Mouse (Mus musculus): Measurements from ENCODE around the gene Casp8. TPM values are rescaled to one million over a fixed set of nuclear protein-coding genes. Genes with fewer than 3 reads are reported as not detected.
"Not testable (repeated sequence)": the region's sequence is repeated elsewhere in the genome, so short reads cannot be mapped to it uniquely, and the experiment has no call there.

Gene Casp8
- polyA plus RNA-seq, 1 experiment: 0.05 TPM

DNA sequence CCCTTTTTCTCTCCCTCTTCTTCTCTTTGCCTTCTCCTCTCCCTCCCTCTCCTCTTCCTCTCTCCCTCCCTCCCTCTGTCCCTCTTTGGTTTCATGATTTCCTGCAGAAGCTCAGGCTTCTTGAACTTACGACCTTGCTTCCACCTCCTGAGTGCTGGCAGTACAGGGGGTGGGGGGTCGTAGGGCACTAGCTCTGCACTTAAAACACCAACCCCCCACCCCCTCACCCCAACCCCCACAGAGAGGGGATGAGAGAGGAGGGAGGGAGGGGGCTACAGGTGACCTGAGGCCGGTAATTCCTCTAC, 837 bp downstream of the Casp8 start:
- Histone ChIP-seq H3K27me3 (ENCODE audit: control insufficient read depth) (no peaks in the 10 kb centered on the region), H3K36me3 (ENCODE audit: control insufficient read depth) (peaks cover 11% of the 10 kb centered on the region), H3K4me1 (ENCODE audit: control insufficient read depth) (peaks cover 27% of the 10 kb centered on the region), H3K4me3 (replicated peaks) (peak overlapping the region; percentile 85), H3K9me3 (ENCODE audit: control insufficient read depth, low read length) (no peaks in the 10 kb centered on the region)
- TF ChIP-seq TAL1 (IDR thresholded peaks at IDR 0.05; ENCODE audit: low read length) (no peak), GATA1 (IDR thresholded peaks at IDR 0.05; ENCODE audit: low read length) (no peak)

DNA sequence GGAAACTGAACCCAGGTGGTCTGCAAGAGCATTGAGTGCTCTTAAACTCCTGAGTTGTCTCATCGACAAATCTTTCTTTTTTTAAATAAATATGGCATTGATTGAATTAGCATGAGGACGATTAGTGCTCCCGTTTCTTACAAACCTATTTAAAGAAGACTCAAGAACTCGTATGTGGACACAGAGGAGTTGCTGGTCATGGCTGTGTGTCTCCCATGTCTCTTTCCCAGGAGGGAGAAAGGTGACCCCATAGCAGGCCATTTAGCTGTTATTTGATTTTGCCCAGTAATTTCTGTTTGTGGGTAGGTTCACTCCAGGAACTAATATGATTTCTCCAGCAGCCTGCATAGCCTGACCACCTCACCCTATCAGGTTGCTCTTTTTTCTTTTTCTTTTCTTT, 1.7 kb downstream of the Casp8 start:
- H3K4me1 ChIP-seq (ENCODE audit: control insufficient read depth): peaks cover 28% of the 10 kb centered on the region
- peaks cover 11% of the 10 kb centered on the region for H3K36me3 ChIP-seq (ENCODE audit: control insufficient read depth)
- no peaks in the 10 kb centered on the region for H3K9me3 ChIP-seq (ENCODE audit: control insufficient read depth, low read length)
- no peaks in the 10 kb centered on the region for H3K27me3 ChIP-seq (ENCODE audit: control insufficient read depth)
- H3K4me3 ChIP-seq (replicated peaks): no peak overlapping the region
- TF ChIP-seq GATA1 (IDR thresholded peaks at IDR 0.05; ENCODE audit: low read length) (no peak), TAL1 (IDR thresholded peaks at IDR 0.05; ENCODE audit: low read length) (no peak)

DNA sequence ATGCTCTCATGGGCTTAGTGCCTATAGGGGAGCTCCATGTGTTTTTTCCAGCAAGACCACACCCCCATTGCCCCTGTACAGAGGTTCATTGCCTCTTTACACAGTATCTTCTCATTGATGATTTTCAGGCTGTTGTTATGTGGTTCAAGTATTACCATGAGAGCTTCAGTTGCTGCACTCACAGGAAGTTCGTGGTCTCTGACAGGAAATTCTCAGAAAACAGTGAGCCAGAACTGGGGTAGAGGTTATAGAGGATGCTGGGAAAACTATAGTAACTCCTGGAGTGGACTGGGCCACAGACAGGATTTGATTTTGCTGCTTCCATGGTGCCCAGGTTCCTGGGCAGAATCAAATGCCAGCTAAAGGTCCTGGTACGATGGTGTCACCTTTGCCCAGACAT, 2.2 kb downstream of the Casp8 start:
- no peak for TF ChIP-seq GATA1 (IDR thresholded peaks at IDR 0.05; ENCODE audit: low read length)
- TF ChIP-seq TAL1 (IDR thresholded peaks at IDR 0.05; ENCODE audit: low read length): no peak
- Histone ChIP-seq H3K4me3 (replicated peaks) (no peak overlapping the region), H3K36me3 (ENCODE audit: control insufficient read depth) (peaks cover 11% of the 10 kb centered on the region), H3K4me1 (ENCODE audit: control insufficient read depth) (peaks cover 31% of the 10 kb centered on the region), H3K27me3 (ENCODE audit: control insufficient read depth) (no peaks in the 10 kb centered on the region), H3K9me3 (ENCODE audit: control insufficient read depth, low read length) (no peaks in the 10 kb centered on the region)

DNA sequence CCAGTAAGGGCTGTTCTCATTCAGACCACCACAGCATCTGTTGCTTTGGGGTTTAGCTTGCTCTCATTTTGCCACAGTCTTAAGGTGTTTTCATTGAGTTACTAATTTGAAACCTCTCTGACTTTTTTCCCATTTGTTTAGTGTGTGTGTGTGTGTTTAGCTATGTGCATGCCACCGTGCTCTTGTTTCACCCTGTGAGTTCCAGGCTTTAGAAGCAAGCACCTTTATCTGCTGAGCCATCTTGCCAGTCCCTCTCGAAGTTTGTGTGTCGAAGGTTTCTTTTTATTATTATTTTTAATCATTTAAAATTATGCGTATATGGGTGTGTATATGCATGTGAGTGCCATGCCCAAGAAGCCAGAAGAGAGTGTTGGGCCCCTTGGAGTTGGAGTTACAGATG, 3.7 kb downstream of the Casp8 start:
- Histone ChIP-seq H3K27me3 (ENCODE audit: control insufficient read depth) (no peaks in the 10 kb centered on the region), H3K4me1 (ENCODE audit: control insufficient read depth) (peaks cover 33% of the 10 kb centered on the region), H3K36me3 (ENCODE audit: control insufficient read depth) (peaks cover 11% of the 10 kb centered on the region), H3K9me3 (ENCODE audit: control insufficient read depth, low read length) (no peaks in the 10 kb centered on the region), H3K4me3 (replicated peaks) (no peak overlapping the region)
- TF ChIP-seq TAL1 (IDR thresholded peaks at IDR 0.05; ENCODE audit: low read length): no peak
- no peak for TF ChIP-seq GATA1 (IDR thresholded peaks at IDR 0.05; ENCODE audit: low read length)

DNA sequence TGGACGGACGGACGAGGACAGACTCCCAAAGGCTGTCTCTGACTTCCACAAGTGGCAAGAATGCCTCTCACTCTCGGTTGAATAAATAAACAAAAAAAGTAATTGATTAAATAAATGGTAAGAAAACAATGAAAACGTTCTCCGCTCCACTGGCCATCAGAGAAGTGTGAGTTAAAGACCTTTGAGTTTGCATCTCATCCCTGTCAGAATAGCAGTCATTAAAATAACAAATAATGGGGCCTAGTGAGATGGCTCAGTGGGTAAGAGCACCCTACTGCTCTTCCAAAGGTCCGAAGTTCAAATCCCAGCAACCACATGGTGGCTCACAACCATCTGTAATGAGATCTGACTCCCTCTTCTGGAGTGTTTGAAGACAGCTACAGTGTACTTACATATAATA, 5.5 kb downstream of the Casp8 start:
- H3K4me3 ChIP-seq (replicated peaks); H3K27me3 ChIP-seq (ENCODE audit: control insufficient read depth); H3K9me3 ChIP-seq (ENCODE audit: control insufficient read depth, low read length): not testable (repeated sequence)
- peaks cover 12% of the 10 kb centered on the region for H3K36me3 ChIP-seq (ENCODE audit: control insufficient read depth)
- H3K4me1 ChIP-seq (ENCODE audit: control insufficient read depth): peaks cover 20% of the 10 kb centered on the region

DNA sequence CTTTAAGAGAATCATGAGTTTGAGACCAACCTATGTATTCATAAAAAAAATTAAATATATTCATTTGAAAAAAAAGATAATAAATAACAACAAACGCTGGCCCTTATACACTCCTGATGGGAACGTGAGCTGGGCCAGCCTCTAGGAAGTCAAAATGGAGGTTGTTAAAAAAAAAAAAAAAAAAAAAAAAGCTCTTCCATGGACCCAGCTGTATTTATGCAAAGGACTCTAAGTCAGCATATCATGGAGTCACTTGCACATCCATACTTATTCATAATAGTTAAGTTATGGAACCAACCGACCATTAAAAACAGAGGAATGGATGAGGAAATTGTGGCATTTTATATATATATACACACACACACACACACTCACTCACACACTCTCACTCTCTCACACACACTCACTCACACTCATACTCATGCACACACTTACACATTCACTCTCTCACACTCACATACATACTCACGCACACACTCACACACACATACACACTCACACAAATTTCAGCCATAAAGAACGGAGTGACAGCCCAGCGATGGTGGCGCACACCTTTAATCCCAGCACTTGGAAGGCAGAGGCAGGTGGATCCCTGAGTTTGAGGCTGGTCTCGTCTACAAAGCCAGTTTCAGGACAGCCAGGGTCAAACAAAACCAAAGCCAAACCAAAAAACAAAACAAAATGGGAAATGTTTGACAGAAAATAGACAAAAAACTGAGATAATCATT, 6.5 kb downstream of the Casp8 start:
- no peak for TF ChIP-seq GATA1 (IDR thresholded peaks at IDR 0.05; ENCODE audit: low read length)
- TF ChIP-seq TAL1 (IDR thresholded peaks at IDR 0.05; ENCODE audit: low read length): no peak
- H3K4me1 ChIP-seq (ENCODE audit: control insufficient read depth): peaks cover 13% of the 10 kb centered on the region
- H3K4me3 ChIP-seq (replicated peaks): peak overlapping the region; percentile 1
- no peaks in the 10 kb centered on the region for H3K27me3 ChIP-seq (ENCODE audit: control insufficient read depth)
- peaks cover 12% of the 10 kb centered on the region for H3K36me3 ChIP-seq (ENCODE audit: control insufficient read depth)
- no peaks in the 10 kb centered on the region for H3K9me3 ChIP-seq (ENCODE audit: control insufficient read depth, low read length)

DNA sequence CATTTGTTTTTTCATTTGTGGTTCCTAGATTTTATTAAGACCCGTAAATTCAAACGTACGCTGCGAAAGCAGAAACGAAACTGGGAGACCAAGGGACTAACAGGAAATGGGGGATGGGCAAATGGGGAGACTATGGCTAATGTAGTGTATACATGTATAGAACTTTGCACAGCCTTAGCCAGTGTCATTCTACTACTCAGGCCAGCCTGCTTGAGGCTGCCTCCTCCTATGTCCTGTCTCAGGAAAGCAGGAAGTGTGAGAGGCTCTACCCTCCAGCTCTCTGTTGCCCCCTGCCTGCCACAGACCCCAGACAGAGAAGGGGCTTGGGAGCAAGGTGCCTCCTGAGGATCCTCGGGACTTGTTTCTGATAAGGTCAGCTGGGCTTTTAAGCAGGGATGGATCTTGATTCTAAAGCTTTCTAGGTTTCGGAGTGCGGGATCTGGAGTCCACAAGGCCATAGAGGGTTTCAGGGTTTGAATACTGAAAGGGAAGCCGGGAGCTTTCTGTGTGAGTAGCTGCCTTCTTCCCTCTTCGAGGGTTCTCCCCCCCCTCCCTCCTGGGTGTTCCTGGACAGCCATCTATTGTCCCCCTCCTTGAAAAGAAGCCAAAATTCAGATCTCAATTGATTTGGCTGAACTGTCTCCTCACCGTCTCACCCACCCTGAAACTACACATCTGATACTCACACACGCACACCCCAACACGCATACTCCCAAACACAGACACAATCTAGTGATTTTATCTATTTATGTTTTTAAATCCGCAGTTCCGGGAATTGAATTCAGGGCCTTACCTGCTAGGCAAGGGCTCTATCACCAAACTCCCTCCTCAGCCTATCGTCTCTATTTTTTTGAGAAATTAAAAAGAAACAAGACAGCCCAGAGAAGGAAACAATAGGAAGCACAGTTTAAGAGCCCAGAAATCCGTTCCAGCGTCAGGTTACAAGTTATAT, 7.4 kb downstream of the Casp8 start:
- Histone ChIP-seq H3K4me3 (replicated peaks) (peak overlapping the region; percentile 1), H3K4me1 (ENCODE audit: control insufficient read depth) (peaks cover 6% of the 10 kb centered on the region), H3K27me3 (ENCODE audit: control insufficient read depth) (no peaks in the 10 kb centered on the region), H3K9me3 (ENCODE audit: control insufficient read depth, low read length) (no peaks in the 10 kb centered on the region), H3K36me3 (ENCODE audit: control insufficient read depth) (peaks cover 12% of the 10 kb centered on the region)
- no peak for TF ChIP-seq GATA1 (IDR thresholded peaks at IDR 0.05; ENCODE audit: low read length)
- no peak for TF ChIP-seq TAL1 (IDR thresholded peaks at IDR 0.05; ENCODE audit: low read length)

DNA sequence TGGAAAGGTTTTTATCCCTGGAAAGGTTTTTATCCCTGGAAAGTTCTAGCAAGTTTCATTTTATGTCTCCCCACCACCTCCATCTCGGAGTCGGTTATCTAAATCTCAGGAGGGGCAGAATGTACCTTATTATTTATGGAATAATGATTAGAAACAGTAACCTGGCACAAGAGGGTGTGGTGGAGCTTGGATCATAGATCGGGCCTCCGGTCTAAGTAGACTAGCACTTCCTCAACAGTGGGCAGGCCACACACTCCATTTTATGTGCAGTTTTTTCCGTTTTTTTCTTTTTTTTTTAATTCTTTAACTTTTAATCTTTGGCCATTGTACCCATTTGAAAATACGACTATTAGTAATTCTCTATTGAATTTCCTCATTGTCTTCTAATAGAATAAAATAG, 8.4 kb downstream of the Casp8 start:
- no peaks in the 10 kb centered on the region for H3K9me3 ChIP-seq (ENCODE audit: control insufficient read depth, low read length)
- H3K4me3 ChIP-seq (replicated peaks): no peak overlapping the region
- peaks cover 11% of the 10 kb centered on the region for H3K36me3 ChIP-seq (ENCODE audit: control insufficient read depth)
- H3K4me1 ChIP-seq (ENCODE audit: control insufficient read depth): peaks cover 6% of the 10 kb centered on the region
- H3K27me3 ChIP-seq (ENCODE audit: control insufficient read depth): no peaks in the 10 kb centered on the region
- TF ChIP-seq GATA1 (IDR thresholded peaks at IDR 0.05; ENCODE audit: low read length) (no peak), TAL1 (IDR thresholded peaks at IDR 0.05; ENCODE audit: low read length) (no peak)

DNA sequence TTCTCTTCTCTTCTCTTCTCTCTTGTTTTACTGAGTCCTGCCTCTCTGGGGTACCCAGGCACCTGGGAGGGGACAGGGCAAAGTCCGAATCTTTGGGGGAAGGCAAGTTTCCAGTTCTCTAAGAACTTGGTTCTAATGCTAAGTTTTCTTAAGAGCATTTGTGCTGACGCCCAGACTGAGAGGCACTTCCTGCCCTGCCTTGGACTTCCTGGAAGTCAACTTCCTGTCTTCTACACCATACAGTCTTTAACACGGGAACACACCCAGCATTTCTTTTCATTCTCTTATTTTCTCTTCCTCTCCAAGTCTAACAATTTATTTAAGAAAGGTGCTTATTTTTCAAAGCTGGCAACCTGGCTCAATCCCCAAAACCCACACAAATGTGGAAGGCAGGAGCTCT, 11.5 kb downstream of the Casp8 start:
- H3K9me3 ChIP-seq (ENCODE audit: control insufficient read depth, low read length): no peaks in the 10 kb centered on the region
- no peaks in the 10 kb centered on the region for H3K27me3 ChIP-seq (ENCODE audit: control insufficient read depth)
- no peak overlapping the region for H3K4me3 ChIP-seq (replicated peaks)
- H3K4me1 ChIP-seq (ENCODE audit: control insufficient read depth): peaks cover 6% of the 10 kb centered on the region
- H3K36me3 ChIP-seq (ENCODE audit: control insufficient read depth): 0 out of 2 replicates have a peak, but pooled peaks cover 2% of the 10 kb centered on the region
- TF ChIP-seq GATA1 (IDR thresholded peaks at IDR 0.05; ENCODE audit: low read length): no peak
- TF ChIP-seq TAL1 (IDR thresholded peaks at IDR 0.05; ENCODE audit: low read length): no peak
